Mouse (Mus musculus) induced T-regulatory cell, adult 2 months (primary cell): ENCODE data around the gene Ifitm3.
"Not testable (repeated sequence)": the region's sequence is repeated elsewhere in the genome, so short reads cannot be mapped to it uniquely, and the experiment has no call there.

Experiments
- DNase-seq: peaks from one replicate; pipeline ENCODE4 v3.0.0-alpha.2; 2012; ENCODE audit warnings: low read depth

Ifitm3 gene

DNA sequence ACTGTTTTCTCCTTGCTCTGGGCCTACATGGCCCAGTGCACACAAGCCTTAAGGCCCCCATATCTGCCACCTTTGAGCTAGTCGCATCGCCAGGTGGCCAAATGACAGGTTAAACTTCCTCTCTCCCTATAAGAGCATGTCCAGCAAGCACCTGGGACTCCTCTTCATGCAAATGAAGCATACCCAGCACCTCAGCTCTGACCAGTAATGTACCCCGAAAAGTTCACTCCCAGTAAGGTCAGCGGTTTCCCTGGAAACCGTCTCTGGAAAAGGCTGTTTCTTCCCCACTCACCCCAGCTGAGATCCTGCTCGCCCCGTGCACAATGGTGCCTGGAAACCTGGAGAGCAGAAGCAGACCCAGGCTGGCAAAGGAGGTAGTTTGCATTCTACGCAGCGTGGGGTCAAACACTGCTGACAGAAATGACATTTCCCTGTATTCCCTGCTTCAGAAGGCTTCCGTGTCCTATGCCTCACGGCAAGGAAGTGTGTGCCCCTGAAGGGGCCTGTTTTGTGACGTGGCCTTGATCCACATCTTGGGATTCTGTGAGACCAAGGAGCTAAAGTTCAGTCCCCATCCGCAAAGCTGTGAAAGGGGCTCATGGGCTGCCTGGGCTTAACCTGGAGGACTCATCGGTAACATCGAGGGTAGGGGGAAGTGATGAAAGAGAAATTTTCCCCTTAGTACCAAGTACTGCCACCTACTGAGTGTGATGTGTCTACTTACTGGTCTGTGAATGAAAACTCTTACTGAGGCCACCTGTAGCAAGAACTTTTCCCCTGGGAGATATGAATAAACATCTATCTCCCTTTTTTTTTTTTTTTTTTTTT, 9.5 kb downstream of the Ifitm3 start:
- no peak for DNase-seq

DNA sequence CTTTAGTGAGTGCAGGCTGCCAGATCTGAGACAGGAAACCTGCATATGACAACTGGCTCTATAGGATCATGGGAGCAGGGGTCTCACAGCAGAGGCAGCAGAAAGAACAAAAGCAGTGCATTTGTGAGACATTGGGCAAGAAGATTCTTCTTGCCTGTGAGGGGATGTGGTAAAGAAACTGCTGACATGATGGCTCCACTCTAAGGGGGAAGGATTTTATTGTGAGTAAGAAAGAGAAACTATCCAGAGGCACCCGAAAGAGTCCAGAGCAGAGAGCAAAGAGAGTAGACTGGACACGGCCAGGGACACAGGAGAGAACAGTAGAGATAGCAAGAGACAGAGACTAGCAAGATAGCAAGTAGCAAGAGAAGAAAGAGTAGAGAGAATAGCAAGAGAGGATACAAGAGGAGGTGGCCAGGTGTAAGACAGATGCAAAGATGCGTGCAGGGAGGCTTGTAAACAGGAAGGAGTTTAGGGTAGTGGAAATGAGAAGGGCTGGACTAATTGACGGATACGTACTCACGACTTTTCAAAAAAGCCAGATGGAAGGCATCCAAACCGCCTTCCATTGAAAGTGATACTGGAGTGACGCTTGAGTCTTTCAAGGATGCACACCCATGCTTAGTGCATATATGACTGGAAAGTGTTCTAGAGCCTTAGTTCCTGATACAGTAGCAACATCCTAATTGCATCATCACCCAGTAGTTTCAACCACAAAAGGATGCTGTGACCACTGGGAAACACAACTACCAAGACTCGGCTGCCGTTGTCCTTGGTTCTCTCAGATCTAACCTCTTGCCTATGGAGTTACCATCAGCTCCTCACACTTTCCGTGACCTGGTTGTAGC, 11.5 kb downstream of the Ifitm3 start:
- DNase-seq: peak; percentile 85

DNA sequence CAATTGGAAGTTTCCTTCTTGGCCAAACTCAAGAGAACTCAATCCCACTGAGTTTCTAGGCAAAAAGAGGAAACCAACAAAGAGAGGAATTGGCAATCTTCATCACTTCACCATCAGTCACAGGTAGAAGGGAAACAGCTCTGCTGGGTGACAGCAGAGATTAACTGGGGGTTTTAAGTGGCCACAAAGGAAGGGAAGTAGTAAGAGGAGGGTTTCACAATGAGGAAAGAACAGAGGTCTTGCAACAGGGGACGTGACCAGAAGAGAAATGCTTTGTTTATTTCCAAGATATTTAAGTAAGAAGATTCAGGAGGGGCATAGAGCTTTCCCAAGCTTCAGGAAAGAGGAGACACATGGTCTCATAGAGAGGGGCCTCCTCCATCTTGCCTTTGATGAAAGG, 12.8 kb downstream of the Ifitm3 start:
- DNase-seq: peak; percentile 50

DNA sequence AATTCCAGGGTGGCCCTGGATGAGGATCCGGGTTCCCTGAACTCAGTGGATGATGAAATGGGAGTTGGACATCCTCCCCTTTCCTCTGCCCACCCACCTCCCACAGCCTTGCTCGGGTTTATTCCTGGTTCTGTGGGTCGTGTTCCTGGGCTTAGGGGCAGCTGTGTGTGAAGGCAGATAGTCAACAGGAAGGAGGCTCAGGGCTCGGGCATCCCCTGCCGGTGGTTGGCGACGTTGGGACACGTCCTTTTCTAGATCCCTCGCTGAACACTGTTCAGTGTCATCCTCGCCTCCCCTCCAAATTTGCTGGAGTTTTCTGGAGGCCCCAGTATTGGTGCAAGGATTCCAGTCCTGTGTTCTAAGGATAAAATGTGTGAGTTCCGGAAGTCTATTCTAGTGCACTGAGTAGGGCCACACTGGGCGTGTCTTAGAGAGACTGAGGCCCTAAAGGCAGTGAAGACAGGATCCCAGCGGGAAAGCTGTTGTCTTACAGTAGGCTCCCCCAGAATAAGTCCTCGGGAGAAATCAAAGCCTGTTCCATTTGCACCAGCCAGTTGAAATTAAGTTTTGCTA, 19.4 kb downstream of the Ifitm3 start:
- peak; percentile 73 for DNase-seq

DNA sequence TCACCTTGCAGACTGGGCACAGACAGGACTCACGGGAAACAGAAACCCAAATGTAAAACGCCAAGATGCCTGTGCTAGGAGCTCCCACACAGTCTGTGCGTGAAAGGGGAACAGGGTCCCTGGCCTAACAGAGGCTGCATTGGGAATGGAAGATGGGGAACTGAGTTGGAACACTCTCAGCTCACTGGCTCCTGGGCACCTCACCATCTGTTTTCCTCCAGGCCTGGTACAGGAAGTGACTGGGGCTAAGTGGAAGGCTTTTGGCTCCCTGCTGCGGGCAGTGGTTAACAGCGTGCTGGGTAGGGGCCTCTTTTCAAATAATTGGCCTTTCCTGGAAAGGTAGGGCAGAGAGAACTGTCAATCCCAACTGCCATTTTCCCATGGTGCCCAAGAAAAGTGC, 19.9 kb downstream of the Ifitm3 start:
- DNase-seq: peak; percentile 66

DNA sequence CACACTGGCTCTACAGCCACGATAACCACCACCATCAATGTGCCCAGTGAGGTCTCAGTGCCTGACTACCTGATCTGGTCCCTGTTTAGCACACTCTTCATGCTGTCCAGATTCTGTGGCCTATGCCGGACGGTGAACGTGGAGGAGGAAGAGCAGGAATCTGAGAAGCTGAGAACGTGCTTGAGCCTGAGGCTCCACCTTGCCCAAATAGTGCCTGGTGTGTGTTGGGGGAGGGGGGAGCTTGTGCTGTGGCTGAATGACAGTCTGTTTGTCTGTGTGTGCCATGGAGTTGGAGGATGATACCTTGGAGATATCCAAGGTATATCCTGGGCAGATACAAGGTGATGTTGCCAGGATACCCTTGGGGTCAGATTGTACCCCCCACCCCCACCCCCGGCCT, 20.4 kb downstream of the Ifitm3 start:
- DNase-seq: peak; percentile 54

DNA sequence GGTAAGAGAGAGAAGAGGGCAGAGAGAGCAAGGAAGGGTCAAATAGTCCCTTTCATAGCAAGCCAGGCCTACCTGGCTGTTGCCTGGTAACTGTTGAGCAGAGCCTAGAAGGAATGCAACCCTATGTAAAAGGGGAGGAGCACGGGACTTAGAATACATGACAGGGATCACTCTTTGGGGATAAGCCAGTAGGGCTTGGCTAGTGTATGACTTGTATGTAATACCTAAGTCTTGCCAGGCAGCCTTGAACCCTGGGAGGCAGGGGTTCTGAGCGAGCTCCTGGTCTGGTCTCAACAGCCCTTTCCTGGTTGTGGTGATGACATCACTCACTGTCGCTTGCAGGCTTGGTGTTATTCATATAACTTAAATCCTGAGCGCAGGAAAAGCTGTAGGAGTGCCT, 21.5 kb downstream of the Ifitm3 start:
- DNase-seq: peak; percentile 43

DNA sequence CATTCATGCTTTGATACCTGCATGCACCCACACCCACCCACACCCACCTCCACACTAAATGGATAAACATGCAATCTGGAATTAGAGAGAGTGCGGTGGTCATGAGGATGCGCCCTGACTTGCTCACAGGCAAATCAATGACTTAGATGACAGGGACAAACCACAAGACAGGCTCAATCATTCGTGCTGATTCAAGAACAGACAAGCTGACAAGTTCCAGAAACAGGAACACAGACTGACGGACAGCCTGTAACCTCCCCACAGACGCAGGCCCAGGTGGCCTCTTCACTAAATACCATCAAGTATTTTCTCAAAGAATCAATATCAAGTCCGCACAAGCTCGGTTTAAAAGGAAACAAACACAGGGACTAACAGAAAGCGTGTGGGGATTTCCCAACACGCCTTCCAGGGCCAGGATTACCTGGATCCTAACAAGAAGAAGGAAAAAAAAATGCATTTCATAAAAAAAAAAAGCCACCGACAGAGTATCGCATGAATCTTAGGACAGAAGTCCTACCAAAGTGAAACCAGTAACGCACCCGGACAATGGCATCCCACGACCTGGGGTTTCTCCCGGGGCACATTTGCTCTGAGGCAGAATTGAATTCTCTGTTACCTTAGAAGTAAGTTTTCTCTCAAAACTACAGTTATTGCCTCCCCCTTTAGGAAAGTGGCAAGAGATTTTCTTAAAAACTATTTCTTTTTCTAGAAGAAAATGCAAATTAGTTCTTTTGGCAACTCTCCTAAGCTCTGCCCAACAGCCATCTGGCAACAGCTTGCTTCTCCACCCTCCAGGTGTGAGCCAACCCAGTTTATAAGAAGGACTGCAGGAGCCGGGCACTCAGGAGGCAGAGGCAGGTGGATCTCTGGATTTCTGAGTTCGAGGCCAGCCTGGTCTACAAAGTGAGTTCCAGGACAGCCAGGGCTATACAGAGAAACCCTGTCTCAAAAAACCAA, 23.1 kb downstream of the Ifitm3 start:
- peak; percentile 61 for DNase-seq

DNA sequence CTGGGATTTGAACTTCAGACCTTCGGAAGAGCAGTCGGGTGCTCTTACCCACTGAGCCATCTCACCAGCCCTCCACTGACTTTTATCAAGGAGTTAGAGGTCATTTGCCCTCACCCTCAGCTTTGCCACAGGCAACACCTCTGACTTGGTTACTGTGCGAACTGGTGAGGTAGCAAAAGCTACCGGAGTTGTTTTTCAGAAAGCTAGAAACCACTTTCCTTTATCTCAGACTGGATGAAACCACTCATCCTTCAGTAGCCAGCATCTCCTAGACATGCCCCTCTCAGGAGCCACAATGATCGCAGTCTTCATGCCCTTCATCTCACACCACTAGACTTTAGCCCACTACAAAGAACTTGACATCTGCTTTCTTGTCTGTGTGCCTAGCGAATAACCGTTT, 27.6 kb downstream of the Ifitm3 start:
- DNase-seq: peak; percentile 39

DNA sequence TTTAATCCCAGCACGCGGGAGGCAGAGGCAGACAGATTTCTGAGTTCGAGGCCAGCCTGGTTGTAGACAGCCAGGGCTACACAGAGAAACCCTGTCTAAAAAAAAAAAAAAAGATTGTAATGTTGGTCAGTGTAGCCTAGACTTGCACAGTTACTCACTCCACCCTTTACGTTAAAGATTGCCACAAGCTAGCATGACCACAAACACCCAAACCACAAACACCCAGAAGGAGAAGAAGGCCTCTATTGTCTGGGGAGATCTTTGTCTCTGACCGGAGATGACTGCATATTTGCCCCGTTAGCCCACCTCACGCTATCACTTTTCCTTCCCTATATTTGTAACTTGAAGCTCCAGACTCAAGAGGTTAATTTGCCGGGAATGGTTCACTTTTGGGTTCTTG, 28.9 kb downstream of the Ifitm3 start:
- peak; percentile 70 for DNase-seq

DNA sequence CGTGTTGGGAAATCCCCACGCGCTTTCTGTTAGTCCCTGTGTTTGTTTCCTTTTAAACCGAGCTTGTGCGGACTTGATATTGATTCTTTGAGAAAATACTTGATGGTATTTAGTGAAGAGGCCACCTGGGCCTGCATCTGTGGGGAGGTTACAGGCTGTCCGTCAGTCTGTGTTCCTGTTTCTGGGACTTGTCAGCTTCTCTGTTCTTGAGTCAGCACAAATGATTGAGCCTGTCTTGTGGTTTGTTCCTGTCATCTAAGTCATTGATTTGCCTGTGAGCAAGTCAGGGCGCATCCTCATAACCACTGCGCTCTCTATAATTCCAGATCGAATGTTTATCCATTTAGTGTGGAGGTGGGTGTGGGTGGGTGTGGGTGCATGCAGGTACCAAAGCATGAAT, 33.9 kb downstream of the Ifitm3 start:
- peak; percentile 49 for DNase-seq

DNA sequence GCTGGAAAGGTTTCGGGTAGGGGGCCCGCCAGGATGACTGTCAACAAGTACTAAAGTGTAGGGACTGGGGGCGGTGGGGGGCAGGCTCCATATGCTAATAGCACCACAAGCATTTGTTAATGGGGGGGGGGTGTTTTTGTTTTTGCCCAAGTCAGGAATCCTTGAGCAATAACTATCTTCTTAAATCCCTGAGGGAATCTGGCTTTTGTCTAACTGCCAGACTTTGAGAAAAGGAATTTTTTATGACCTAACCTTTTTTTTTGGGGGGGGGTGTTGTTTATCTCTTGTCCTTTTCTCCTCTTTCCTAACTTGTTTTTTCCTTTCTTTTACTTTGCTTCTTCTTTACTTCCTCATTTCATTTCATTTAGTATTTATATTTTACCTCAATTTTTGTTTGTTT, 35.1 kb downstream of the Ifitm3 start:
- no peak for DNase-seq

DNA sequence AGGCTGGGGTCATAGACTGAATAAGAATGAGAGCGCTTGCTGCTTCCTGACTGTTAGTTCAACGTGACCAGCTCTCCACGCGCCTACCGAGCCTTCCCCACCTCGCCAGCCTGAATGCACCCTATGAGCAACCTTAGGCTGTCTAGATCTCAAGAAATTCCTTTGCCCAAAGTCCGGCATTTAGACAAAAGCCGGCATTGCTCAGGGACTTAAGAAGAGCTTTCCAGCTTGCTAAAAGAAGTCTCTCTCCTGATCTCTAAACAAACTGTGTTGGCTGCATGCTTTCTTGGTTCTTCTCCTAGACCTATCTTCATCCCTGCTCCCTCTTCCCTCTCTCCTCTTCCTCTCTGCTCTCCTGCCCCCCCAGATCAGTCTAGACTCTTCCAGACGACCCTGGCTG, 35.6 kb downstream of the Ifitm3 start:
- DNase-seq: no peak

DNA sequence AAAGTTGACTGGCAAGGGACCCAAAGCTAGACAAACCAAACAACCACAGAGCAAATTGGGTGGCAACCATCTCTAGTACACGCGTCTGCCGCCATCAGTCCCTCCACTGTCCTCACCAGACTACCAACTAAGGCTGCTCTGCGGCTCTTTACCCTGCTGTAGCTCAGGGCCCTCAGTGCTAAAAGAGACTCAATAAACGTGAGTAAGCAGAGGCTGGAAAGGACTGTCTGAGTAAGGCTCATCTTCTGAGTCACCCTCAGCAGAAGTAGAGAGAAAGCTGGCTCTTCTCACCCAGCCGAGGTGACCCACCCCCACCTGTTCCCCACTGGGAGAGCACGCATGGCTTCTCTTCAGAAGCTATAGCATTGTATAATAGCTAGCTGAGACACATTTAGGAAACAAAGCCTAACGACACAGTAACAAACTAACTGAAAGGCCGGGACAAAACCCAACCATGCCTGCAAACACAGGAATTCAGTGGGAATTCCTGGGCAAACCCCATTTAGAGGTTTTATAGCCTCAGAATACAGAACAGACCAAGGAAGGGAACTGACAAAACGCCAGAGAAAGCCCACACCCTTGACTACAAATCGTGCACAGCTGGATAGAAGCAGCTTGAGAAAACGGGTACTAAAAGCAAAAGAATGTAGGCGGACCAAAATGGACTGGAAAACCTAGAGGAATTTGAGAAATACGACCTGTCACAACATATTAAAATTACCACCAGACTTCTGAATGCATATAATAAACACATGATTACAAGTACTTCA, 37.0 kb downstream of the Ifitm3 start:
- DNase-seq: no peak

DNA sequence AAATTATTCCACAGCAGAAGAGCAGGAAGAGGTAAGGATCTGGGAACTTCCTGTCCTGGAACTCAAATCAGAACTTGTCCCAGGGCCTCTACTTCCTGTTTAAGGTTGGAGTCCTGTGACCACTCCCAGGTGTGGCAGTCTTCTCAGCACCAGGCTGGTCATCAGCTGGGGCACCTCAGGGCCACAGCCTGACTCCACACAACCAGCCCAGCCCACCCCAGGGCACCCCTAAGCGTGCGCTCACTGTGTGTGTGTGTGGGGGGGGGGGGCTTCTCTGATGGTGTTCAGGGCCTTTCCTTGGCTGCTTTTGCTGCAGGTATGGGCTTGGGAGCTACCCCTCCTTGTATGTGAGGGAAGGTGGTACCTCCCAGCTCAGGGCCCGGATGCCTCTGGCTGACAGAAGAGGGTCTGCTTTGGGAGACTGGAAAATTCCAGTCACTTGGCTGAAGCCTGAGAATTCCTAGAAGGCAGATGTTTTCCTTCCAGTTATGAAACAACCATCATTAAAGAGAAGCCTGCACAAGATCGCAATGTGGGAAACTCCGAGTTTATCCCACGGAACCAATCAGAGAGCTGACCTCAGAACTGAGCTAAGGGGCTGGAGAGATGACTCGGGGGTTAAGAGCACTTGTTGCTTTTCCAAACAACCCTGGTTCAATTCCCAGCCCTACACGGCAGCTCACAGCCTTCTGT, 38.9 kb downstream of the Ifitm3 start:
- no peak for DNase-seq

DNA sequence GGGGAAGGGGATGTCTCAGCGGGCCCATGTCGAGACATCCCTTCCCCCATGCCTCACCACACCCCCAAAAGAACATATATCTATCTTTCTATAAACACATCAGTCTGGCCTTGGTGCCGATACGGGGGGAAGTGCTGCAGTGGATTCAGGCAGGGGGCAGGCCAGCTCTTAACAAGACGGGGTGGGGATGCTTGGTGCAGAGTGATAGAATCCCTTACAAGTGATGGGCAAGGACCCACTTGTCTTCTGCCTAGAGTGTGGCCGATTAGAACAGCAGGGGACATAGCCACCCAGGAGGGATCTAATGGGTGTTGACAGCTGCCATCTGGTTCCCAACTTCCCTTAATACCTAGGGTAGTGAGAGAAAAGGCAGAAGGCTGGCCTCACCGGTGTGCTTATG, 39.6 kb downstream of the Ifitm3 start:
- DNase-seq: no peak

DNA sequence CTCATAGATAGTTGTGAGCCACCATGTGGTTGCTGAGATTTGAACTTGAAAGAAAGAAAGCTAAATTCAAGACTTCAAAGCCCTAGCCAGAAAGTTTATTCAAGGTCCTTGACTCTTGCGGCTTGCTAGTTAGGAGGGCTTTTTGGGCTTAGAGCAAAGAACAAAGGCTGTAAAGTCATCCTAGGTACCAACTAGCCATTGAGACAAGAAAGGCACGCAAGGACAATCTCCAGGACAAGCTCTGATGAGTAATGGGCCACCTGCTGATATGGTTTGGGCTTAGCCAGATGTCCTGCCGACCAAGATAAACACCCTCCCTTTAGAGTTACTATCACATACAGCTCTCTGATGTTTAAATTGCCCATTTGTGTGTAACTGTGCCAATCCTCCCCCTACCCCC, 41.9 kb downstream of the Ifitm3 start:
- DNase-seq: not testable (repeated sequence)

DNA sequence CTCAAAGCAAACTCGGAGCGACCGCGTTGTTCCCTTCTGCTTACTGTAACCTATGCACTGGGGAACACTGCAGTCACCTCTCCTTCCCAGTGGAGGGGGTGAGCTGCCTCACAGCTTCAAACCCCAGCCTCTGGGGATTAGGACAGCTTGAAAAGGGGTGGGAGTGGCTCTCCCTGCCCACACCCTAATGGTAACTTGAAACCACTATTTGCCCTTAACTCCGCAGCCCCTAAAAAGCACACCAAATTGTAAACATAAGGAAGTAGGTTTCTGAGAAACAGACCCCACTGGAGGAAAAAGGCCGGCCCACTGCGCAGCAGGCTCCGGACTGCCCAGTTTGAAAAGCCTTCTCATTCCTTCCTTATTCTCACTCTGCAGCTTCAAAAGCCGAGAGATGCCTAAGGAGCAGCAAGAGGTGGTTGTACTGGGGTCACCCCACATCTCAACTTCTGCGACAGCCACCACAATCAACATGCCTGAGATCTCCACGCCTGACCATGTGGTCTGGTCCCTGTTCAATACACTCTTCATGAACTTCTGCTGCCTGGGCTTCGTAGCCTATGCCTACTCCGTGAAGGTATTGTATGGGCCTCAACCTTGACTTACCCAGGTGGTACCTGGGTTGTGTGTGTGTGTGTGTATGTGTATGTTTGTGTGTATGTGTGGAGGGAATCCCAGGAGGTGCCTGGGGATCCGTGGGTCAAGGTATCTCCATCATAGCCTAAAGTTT, 42.5 kb downstream of the Ifitm3 start:
- no peak for DNase-seq

DNA sequence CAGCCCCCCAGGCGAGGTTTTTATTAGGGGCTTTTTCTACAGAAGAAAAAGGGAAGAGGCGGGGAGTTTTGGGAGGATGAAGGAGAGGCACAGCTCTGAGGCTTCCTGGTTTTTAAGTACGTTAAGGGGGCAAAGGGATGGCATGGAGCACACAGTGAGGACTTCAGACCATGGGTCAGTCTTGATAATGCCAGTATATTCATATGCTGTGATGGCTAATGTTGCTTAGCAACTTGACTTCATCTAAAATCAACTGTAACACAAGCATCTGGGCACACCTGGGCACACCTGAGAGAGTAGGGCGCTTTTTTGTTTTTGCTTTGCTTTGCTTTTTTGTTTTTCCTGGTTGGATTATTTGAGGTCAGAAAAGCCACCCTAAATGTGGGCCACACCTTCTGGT, 43.6 kb downstream of the Ifitm3 start, which contains the start of gene Ifitm1:
Gene Ifitm1 (plus strand): TSS at position 301 of the 400 bp plus-strand sequence.
- DNase-seq: no peak

DNA sequence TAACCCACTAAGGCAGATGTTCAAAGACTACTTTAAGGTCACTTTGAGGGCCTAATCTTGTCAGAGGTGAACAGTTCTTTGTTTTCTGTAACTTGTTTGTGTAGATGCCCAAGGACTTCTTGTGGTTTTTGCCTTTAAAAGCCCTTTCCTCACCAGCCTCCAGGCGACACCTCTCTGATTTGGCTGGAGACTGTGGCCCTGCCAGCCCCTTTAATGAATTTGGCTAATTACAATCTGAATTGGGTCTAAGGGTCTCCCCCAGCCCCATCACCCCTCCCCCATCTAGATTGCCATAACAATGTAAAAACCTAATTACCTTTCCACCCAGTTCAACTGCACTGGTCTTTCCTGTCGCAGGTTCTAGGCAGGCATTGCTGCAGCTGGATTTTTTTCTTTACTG, 47.8 kb downstream of the Ifitm3 start:
- no peak for DNase-seq
